Mouse (Mus musculus): Measurements from ENCODE around the gene Hpse. TPM values are rescaled to one million over a fixed set of nuclear protein-coding genes. Genes with fewer than 3 reads are reported as not detected.

Hpse gene
- polyA plus RNA-seq, 2 experiments = 1.2 to 1.9 TPM

GRCm38 (mm10) chr5:100700861-100701620 lies 18.5 kb downstream of the Hpse start:
- H3K4me3 ChIP-seq (ENCODE audit: insufficient read depth in 1 of 2, low read depth in 2 of 2, low read length in 2 of 2) = no peak overlapping the region
- no peaks in the 10 kb centered on the region for H3K9me3 ChIP-seq (ENCODE audit: control insufficient read depth, low read length)
- no peaks in the 10 kb centered on the region for H3K36me3 ChIP-seq (replicated peaks; ENCODE audit: control insufficient read depth, insufficient read depth, low read depth)
- no peak for DNase-seq (ENCODE audit: low read depth in 3 of 3, low spot score in 3 of 3)
- no peak overlapping the region for H3K9ac ChIP-seq (replicated peaks)
- H3K27me3 ChIP-seq (ENCODE audit: control insufficient read depth, insufficient read depth, low read length) = no peaks in the 10 kb centered on the region
- WGBS (ENCODE audit: insufficient replicate concordance) = 67% methylated on average over 13 of the region's 13 CpGs
- no peak overlapping the region for H3K4me2 ChIP-seq (ENCODE audit: low read depth)
- H3K4me1 ChIP-seq (replicated peaks; ENCODE audit: control insufficient read depth in 2 of 2, insufficient read depth in 2 of 2, low read length in 1 of 2) = no peaks in the 10 kb centered on the region
- ATAC-seq (ENCODE audit: insufficient read depth) = no peak
- H3K27ac ChIP-seq = no peak overlapping the region
- TF ChIP-seq EP300 (IDR thresholded peaks at IDR 0.05; ENCODE audit: low read depth) (no peak), CTCF (IDR thresholded peaks at IDR 0.05; ENCODE audit: low read depth) (no peak)

- Histone ChIP-seq H3K4me3 (ENCODE audit: insufficient read depth in 1 of 2, low read depth in 2 of 2, low read length in 2 of 2) (no peak overlapping the region), H3K4me2 (ENCODE audit: low read depth) (no peak overlapping the region), H3K36me3 (replicated peaks; ENCODE audit: control insufficient read depth, insufficient read depth, low read depth) (no peaks in the 10 kb centered on the region), H3K4me1 (replicated peaks; ENCODE audit: control insufficient read depth in 2 of 2, insufficient read depth in 2 of 2, low read length in 1 of 2) (no peaks in the 10 kb centered on the region), H3K9me3 (ENCODE audit: control insufficient read depth, low read length) (no peaks in the 10 kb centered on the region), H3K27ac (no peak overlapping the region), H3K27me3 (ENCODE audit: control insufficient read depth, insufficient read depth, low read length) (no peaks in the 10 kb centered on the region), H3K9ac (replicated peaks) (no peak overlapping the region)
- WGBS (ENCODE audit: insufficient replicate concordance) = 4% methylated on average over 2 of the region's 2 CpGs
- ATAC-seq (ENCODE audit: insufficient read depth) (no peak), DNase-seq (ENCODE audit: low read depth in 3 of 3, low spot score in 3 of 3) (no peak)
- no peak for TF ChIP-seq EP300 (IDR thresholded peaks at IDR 0.05; ENCODE audit: low read depth)
- no peak for TF ChIP-seq CTCF (IDR thresholded peaks at IDR 0.05; ENCODE audit: low read depth)
Observed at GRCm38 (mm10) chr5:100697886-100698285, 21.6 kb downstream of the Hpse start.

- H3K27ac ChIP-seq = no peak overlapping the region
- no peak overlapping the region for H3K9ac ChIP-seq (replicated peaks)
- H3K9me3 ChIP-seq (ENCODE audit: control insufficient read depth, low read length) = no peaks in the 10 kb centered on the region
- no peak overlapping the region for H3K4me2 ChIP-seq (ENCODE audit: low read depth)
- no peaks in the 10 kb centered on the region for H3K36me3 ChIP-seq (replicated peaks; ENCODE audit: control insufficient read depth, insufficient read depth, low read depth)
- H3K27me3 ChIP-seq (ENCODE audit: control insufficient read depth, insufficient read depth, low read length) = no peaks in the 10 kb centered on the region
- WGBS (ENCODE audit: insufficient replicate concordance) = 38% methylated on average over 2 of the region's 2 CpGs
- no peaks in the 10 kb centered on the region for H3K4me1 ChIP-seq (replicated peaks; ENCODE audit: control insufficient read depth in 2 of 2, insufficient read depth in 2 of 2, low read length in 1 of 2)
- no peak for ATAC-seq (ENCODE audit: insufficient read depth)
- no peak overlapping the region for H3K4me3 ChIP-seq (ENCODE audit: insufficient read depth in 1 of 2, low read depth in 2 of 2, low read length in 2 of 2)
- no peak for DNase-seq (ENCODE audit: low read depth in 3 of 3, low spot score in 3 of 3)
- no peak for TF ChIP-seq EP300 (IDR thresholded peaks at IDR 0.05; ENCODE audit: low read depth)
Observed at GRCm38 (mm10) chr5:100697398-100697797, 22.1 kb downstream of the Hpse start.

GRCm38 (mm10) chr5:100685631-100686030 lies 33.9 kb downstream of the Hpse start:
- H3K4me2 ChIP-seq (ENCODE audit: low read depth) = no peak overlapping the region
- ATAC-seq (ENCODE audit: insufficient read depth) (no peak), DNase-seq (ENCODE audit: low read depth in 3 of 3, low spot score in 3 of 3) (no peak)
- H3K36me3 ChIP-seq (replicated peaks; ENCODE audit: control insufficient read depth, insufficient read depth, low read depth) = no peaks in the 10 kb centered on the region
- H3K27me3 ChIP-seq (ENCODE audit: control insufficient read depth, insufficient read depth, low read length) = no peaks in the 10 kb centered on the region
- no peak overlapping the region for H3K9ac ChIP-seq (replicated peaks)
- 61% methylated on average over 4 of the region's 4 CpGs for WGBS (ENCODE audit: insufficient replicate concordance)
- TF ChIP-seq CTCF (IDR thresholded peaks at IDR 0.05; ENCODE audit: low read depth) = peak; percentile 24
- no peak for TF ChIP-seq EP300 (IDR thresholded peaks at IDR 0.05; ENCODE audit: low read depth)
- 0 out of 4 replicates have a peak, but pooled peaks cover 0 to 3% of the 10 kb centered on the region in 2 experiments for H3K4me1 ChIP-seq (replicated peaks; ENCODE audit: control insufficient read depth in 2 of 2, insufficient read depth in 2 of 2, low read length in 1 of 2)
- no peak overlapping the region for H3K4me3 ChIP-seq (ENCODE audit: insufficient read depth in 1 of 2, low read depth in 2 of 2, low read length in 2 of 2)
- no peak overlapping the region for H3K27ac ChIP-seq
- no peaks in the 10 kb centered on the region for H3K9me3 ChIP-seq (ENCODE audit: control insufficient read depth, low read length)

GRCm38 (mm10) chr5:100680542-100680933 lies 39.0 kb downstream of the Hpse start:
- Histone ChIP-seq H3K4me2 (ENCODE audit: low read depth) (no peak overlapping the region), H3K27me3 (ENCODE audit: control insufficient read depth, insufficient read depth, low read length) (no peaks in the 10 kb centered on the region), H3K4me3 (ENCODE audit: insufficient read depth in 1 of 2, low read depth in 2 of 2, low read length in 2 of 2) (no peak overlapping the region), H3K4me1 (replicated peaks; ENCODE audit: control insufficient read depth in 2 of 2, insufficient read depth in 2 of 2, low read length in 1 of 2) (0 out of 4 replicates have a peak, but pooled peaks cover 0 to 3% of the 10 kb centered on the region in 2 experiments), H3K36me3 (replicated peaks; ENCODE audit: control insufficient read depth, insufficient read depth, low read depth) (no peaks in the 10 kb centered on the region), H3K9me3 (ENCODE audit: control insufficient read depth, low read length) (no peaks in the 10 kb centered on the region), H3K27ac (no peak overlapping the region), H3K9ac (replicated peaks) (no peak overlapping the region)
- no peak for TF ChIP-seq EP300 (IDR thresholded peaks at IDR 0.05; ENCODE audit: low read depth)
- TF ChIP-seq CTCF (IDR thresholded peaks at IDR 0.05; ENCODE audit: low read depth) = no peak
- ATAC-seq (ENCODE audit: insufficient read depth) = no peak
- no peak for DNase-seq (ENCODE audit: low read depth in 3 of 3, low spot score in 3 of 3)
- 59% methylated on average over 6 of the region's 6 CpGs for WGBS (ENCODE audit: insufficient replicate concordance)

Data from liver, embryonic 14.5 days (tissue).